Mouse (Mus musculus): ENCODE data around the gene Nptx1.

- no peak for TF ChIP-seq CTCF (conservative IDR thresholded peaks at IDR 0.05; ENCODE audit: low read length)
- TF ChIP-seq POU5F1 (IDR thresholded peaks at IDR 0.05; ENCODE audit: borderline replicate concordance, low read length) = no peak
- no peak for TF ChIP-seq NANOG (IDR thresholded peaks at IDR 0.05; ENCODE audit: borderline replicate concordance, low read length)
Observed at GRCm38 (mm10) chr11:119566188-119566587, 18.6 kb upstream of the Nptx1 start.

Measured in E14TG2a.4 (cell line).